Mouse (Mus musculus): ENCODE results near the gene Cdk5r1. TPM values are rescaled to one million over a fixed set of nuclear protein-coding genes. Genes with fewer than 3 reads are reported as not detected.

Cdk5r1 gene
- polyA plus RNA-seq, 1 experiment from 2014 or later: 105 TPM

DNA sequence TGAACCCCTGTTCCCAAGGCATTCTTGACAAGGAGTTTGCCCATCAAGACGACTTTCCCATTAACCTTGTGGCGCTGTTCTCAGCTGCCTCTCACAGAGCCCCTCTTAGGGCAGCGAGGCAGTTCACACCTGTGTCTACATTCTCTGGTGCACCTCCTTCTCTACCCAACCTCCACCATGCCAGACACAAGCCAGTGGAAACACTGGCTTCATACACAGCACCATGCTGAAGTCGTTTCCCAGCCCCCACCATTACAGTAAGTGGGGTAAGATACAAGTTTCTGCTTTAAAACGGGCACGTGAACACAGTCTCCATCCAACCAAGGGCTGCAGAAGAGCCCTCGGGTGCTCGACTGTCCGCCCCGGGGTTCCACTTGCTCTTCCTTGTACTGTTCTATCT, 33.3 kb downstream of the Cdk5r1 start:
- Histone ChIP-seq H3K9ac (no peak overlapping the region), H3K27ac (no peak overlapping the region), H3K36me3 (no peaks in the 10 kb centered on the region), H3K4me3 (no peak overlapping the region), H3K9me3 (no peaks in the 10 kb centered on the region), H3K4me1 (replicated peaks) (peaks cover 48% of the 10 kb centered on the region), H3K4me2 (no peak overlapping the region), H3K27me3 (0 out of 2 replicates have a peak, but pooled peaks cover 5% of the 10 kb centered on the region)
- ATAC-seq (ENCODE audit: low FRiP score): no peak
- WGBS: 86% methylated on average over 10 of the region's 10 CpGs

DNA sequence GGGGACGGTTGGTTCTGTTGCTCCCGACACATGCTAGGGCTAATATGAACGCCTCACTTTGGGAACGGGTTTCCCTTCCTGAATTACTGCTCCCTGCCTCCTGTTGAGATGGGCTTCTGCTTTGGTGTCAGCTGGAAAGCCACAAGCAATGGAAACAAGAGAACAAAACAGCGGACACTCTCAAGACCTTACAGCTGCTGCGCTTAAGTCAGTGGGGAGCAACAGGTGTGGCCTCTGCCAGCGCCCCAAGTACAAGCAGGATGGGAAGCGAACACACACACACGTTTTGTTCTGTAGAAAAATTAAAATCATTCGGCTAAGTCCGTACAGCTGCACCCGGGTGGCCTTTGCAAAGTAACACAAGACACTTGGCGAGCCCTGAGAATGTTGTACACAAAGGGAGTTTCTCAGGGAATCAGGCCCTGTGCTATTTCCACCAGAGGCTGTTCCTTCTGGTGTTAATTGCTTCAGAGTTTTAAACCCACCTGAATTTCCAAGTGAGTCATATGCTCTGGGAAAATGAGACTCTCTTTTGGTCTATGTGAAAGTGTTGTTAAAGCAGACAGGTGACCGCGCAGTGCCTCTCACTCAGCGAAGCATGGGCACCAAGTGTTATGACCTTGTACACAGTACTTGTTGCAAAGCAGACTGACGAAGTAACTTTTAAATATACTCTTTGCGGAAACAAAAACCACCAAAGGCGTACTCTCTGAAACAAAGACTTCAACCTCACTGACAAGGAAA, 35.7 kb downstream of the Cdk5r1 start:
- 75% methylated on average over 19 of the region's 19 CpGs for WGBS
- H3K4me1 ChIP-seq (replicated peaks): peaks cover 55% of the 10 kb centered on the region
- no peak overlapping the region for H3K4me2 ChIP-seq

DNA sequence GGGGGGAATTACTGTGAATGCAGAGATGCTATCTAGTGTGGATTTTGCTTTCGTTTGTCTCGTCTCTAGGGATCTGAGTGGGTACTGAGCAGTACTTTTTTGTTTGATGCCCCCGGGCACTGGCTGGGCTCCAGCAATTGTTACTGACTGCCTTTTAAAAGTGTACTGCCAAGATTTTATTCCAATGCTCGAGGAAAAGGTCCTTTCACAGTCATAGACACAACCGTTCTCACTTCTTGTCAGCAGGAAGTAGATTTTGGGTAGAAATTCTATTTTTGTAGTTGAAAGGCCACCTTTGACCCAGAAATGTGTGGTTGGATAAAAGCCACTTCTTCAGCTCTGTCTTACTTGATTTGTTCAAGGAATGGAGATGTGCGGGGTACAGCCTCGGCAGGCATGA, 37.0 kb downstream of the Cdk5r1 start:
- Histone ChIP-seq H3K4me1 (replicated peaks) (peaks cover 63% of the 10 kb centered on the region), H3K27ac (no peak overlapping the region), H3K27me3 (0 out of 2 replicates have a peak, but pooled peaks cover 5% of the 10 kb centered on the region), H3K9ac (no peak overlapping the region), H3K4me2 (no peak overlapping the region), H3K36me3 (no peaks in the 10 kb centered on the region), H3K9me3 (no peaks in the 10 kb centered on the region), H3K4me3 (no peak overlapping the region)
- ATAC-seq (ENCODE audit: low FRiP score): no peak
- WGBS: 47% methylated on average over 7 of the region's 7 CpGs

More for the DNA sequence above, 35.7 kb downstream of the Cdk5r1 start:
- no peak overlapping the region for H3K27ac ChIP-seq
- no peaks in the 10 kb centered on the region for H3K36me3 ChIP-seq
- H3K27me3 ChIP-seq: 0 out of 2 replicates have a peak, but pooled peaks cover 5% of the 10 kb centered on the region
- no peak overlapping the region for H3K9ac ChIP-seq
- no peak overlapping the region for H3K4me3 ChIP-seq
- no peaks in the 10 kb centered on the region for H3K9me3 ChIP-seq
- ATAC-seq (ENCODE audit: low FRiP score): no peak

DNA sequence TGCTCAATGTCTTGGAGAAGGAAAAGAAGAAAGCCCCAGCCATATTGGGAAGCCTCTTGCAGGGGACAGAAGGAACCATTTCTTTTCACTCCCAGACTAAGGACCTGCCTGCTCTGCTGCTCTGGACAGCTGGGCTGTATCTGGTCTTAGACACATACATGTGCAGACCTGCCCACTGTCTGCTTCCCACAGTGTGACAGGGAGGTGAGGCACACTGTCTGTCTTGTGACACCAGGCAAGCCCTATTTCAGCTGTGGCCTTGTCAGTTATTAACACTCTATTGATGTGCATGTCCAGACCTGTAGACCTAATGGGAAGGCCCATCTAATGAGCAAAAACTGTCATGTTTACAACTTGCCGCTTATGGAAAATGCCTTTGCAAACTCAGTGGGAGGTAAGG, 38.5 kb downstream of the Cdk5r1 start:
- Histone ChIP-seq H3K27ac (no peak overlapping the region), H3K9ac (no peak overlapping the region), H3K4me3 (no peak overlapping the region), H3K36me3 (no peaks in the 10 kb centered on the region), H3K4me1 (replicated peaks) (peaks cover 66% of the 10 kb centered on the region), H3K9me3 (no peaks in the 10 kb centered on the region), H3K4me2 (no peak overlapping the region), H3K27me3 (0 out of 2 replicates have a peak, but pooled peaks cover 5% of the 10 kb centered on the region)
- WGBS: 55% methylated on average over 1 of the region's 1 CpGs
- ATAC-seq (ENCODE audit: low FRiP score): no peak

DNA sequence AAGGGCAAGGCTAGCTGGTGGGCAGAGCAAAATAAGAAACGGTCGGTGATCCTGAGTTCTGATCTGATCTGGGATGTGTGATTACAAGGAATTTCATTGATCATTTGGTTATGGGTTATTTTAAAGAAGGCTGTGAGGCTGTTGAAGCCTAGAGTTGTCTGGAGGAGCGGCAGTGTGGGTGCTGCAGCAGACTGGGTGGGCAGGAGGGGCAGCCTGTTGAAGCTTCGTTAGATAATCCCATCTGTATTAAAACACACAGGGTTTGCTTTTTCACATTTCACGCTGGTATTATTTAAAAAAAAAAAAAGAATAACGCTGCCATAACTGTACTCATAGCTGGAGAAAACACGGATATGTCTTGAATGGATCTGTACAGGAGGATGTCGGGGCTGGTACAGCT, 39.1 kb downstream of the Cdk5r1 start:
- no peak overlapping the region; the same call in 1 of the 2 replicates for H3K27ac ChIP-seq
- H3K9ac ChIP-seq: no peak overlapping the region
- WGBS: 83% methylated on average over 8 of the region's 8 CpGs
- no peaks in the 10 kb centered on the region for H3K36me3 ChIP-seq
- H3K27me3 ChIP-seq: 0 out of 2 replicates have a peak, but pooled peaks cover 5% of the 10 kb centered on the region
- no peak for ATAC-seq (ENCODE audit: low FRiP score)
- peaks cover 66% of the 10 kb centered on the region for H3K4me1 ChIP-seq (replicated peaks)
- H3K4me2 ChIP-seq: no peak overlapping the region
- no peaks in the 10 kb centered on the region for H3K9me3 ChIP-seq
- H3K4me3 ChIP-seq: no peak overlapping the region

DNA sequence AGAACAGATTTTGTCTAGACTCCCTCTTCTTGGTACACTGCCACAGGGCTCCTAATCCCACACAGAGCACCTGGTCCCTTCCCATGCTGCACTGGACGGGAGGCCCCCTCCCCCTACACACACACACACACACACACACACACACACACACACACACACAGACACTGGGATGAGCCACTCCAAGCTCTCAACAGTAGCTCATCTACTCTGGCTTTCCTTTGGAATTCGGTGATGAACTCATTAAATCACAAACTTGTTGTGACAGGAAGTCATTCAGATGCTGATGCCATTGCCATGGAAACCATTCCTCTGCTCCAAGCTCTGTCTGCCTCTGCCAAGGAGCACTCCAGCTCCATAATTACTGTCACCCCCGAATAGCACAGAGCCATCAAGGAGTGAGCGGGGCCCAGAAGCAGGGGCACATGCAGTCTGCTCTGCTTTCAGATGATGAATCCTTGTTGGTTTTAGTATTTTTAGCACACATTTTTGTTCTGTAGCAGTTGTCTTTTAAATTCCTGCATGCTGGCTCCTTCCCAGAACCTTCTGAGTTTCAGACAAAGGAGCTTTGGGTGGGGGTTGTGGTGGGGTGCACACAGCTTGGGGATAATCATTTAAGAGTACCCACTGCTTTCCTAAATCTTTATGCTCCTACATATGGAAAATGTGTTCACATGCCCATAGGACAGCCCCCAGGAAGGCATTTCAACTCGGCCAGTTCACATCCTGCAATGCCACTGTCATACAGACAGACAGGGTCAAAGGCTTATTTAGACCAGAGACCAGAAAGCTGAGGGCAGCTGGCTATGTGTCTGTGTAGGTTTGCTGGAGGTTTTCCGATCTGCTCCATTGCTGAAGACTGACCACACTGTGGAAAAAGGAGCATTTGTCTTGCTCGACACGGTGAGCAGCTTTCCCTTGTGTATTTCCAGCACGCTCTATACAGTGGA, 41.9 kb downstream of the Cdk5r1 start:
- H3K9ac ChIP-seq: peak overlapping the region; percentile 39; the same call in 1 of the 2 replicates
- peak overlapping the region; percentile 93 for H3K27ac ChIP-seq
- peak overlapping the region; percentile 21; the same call in 1 of the 2 replicates for H3K4me2 ChIP-seq
- H3K36me3 ChIP-seq: no peaks in the 10 kb centered on the region
- H3K4me1 ChIP-seq (replicated peaks): peaks cover 52% of the 10 kb centered on the region
- H3K9me3 ChIP-seq: no peaks in the 10 kb centered on the region
- peaks cover 4% of the 10 kb centered on the region; the same call in 1 of the 2 replicates for H3K27me3 ChIP-seq
- WGBS: 14% methylated on average over 9 of the region's 9 CpGs
- H3K4me3 ChIP-seq: no peak overlapping the region
- ATAC-seq (ENCODE audit: low FRiP score): peak; percentile 98

DNA sequence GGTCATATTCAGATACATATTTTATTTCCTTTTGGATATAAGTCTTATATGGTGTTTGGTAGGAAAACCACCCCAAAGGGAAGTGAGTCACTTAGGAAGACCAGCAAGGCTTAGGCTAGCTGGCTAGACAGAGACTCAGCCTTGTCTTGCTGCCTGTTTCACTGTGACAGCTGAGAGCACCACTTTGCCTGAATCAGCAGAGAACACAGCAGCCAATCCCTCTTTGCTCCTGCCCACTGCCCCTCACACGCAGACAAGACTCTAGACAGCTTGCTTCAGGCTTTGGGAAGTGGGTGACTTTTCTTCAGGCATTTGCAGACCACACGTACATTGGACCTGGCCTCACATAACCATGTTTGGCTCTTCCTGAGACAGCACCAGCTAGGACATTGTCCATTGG, 44.3 kb downstream of the Cdk5r1 start:
- Histone ChIP-seq H3K27ac (no peak overlapping the region), H3K9ac (no peak overlapping the region), H3K9me3 (no peaks in the 10 kb centered on the region), H3K4me3 (no peak overlapping the region), H3K4me2 (no peak overlapping the region), H3K36me3 (no peaks in the 10 kb centered on the region), H3K4me1 (replicated peaks) (peaks cover 31% of the 10 kb centered on the region), H3K27me3 (peaks cover 4% of the 10 kb centered on the region; the same call in 1 of the 2 replicates)
- WGBS: 82% methylated on average over 2 of the region's 2 CpGs
- ATAC-seq (ENCODE audit: low FRiP score): no peak

DNA sequence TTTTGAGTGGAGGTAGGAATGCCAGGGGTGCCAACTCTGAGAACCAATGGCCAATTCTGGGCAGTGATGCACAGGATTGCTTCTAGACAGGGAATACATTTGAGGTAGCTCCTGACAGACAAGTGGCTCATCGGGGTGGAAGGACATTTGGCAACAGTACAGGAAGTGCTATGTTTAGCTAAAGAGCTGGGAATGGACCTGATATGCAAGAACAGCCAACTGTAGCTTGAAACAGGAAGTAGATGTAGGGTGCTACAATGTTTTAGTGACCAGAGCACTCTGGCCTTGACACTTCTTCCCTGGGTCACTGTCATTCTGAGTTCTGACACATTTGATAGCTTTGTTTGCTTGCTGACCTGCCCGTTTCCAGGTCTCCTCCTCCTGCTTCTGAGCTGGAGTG, 46.0 kb downstream of the Cdk5r1 start:
- H3K27me3 ChIP-seq: peaks cover 13% of the 10 kb centered on the region
- no peak overlapping the region for H3K4me2 ChIP-seq
- H3K9me3 ChIP-seq: no peaks in the 10 kb centered on the region
- no peak overlapping the region for H3K4me3 ChIP-seq
- H3K9ac ChIP-seq: no peak overlapping the region
- no peaks in the 10 kb centered on the region for H3K36me3 ChIP-seq
- H3K4me1 ChIP-seq (replicated peaks): peaks cover 23% of the 10 kb centered on the region
- 78% methylated on average over 2 of the region's 2 CpGs for WGBS
- no peak overlapping the region for H3K27ac ChIP-seq
- ATAC-seq (ENCODE audit: low FRiP score): no peak

DNA sequence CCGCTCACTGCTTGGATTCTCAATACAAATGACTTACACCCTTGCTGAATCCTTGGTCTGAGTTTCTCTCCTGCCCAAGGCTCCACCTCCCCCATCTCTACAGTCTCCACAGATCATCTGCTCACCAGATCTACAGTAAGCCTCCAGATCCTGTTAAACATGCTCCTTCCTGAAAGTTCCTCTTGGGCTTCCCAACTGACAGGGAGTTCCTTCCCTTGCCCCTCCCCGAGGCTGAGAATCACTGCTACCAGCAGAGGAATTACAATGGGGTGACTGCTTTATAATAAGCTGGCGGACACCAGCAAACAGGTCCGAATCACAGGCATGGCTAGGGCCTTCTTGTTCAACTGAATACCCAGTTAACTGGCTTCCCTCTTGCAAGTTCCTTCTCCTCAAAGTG, 46.6 kb downstream of the Cdk5r1 start:
- Histone ChIP-seq H3K4me1 (replicated peaks) (peaks cover 17% of the 10 kb centered on the region), H3K4me2 (no peak overlapping the region), H3K27ac (no peak overlapping the region), H3K36me3 (no peaks in the 10 kb centered on the region), H3K9ac (no peak overlapping the region), H3K9me3 (no peaks in the 10 kb centered on the region), H3K4me3 (no peak overlapping the region), H3K27me3 (peaks cover 13% of the 10 kb centered on the region)
- no peak for ATAC-seq (ENCODE audit: low FRiP score)
- WGBS: 59% methylated on average over 4 of the region's 4 CpGs

DNA sequence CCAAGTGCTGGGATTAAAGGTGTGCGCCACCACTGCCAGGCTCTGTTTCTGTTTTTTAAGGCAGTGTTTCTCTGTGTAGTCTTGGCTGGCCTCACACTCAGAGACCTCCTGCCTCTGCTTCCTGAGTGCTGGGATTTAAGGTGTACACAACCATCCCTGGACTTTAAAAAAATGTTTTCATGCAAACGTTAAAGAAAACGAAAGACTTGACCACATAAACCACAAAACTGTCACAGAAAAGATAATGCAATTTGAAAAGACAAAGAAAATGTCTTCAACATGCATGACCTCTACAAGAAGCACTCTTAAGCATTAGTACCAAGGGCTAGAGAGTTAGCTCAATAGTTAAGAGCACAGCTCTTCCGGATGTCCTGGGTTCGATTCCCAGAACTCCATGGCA, 47.4 kb downstream of the Cdk5r1 start:
- ATAC-seq (ENCODE audit: low FRiP score): no peak
- H3K4me3 ChIP-seq: no peak overlapping the region
- 95% methylated on average over 5 of the region's 5 CpGs for WGBS

DNA sequence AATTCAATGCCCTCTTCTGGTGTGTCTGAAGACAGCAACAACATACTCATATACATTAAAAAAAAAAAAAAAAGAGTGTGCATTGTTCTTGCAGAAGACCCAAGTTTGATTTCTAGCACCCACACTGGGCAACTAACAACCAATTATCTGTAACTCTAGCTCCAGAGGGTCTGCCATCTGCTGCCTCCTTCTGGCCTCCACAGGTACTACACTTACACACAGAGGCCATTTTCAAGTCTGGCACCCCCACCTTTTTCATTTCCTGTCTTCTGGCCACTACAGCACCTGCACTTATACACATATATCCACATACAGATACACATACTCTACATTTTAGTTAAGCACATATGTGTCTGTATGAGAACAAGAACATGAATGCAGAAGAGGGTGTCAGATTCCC, 50.9 kb downstream of the Cdk5r1 start:
- Histone ChIP-seq H3K27ac (no peak overlapping the region), H3K4me2 (no peak overlapping the region), H3K9ac (no peak overlapping the region), H3K4me3 (no peak overlapping the region), H3K36me3 (no peaks in the 10 kb centered on the region), H3K9me3 (no peaks in the 10 kb centered on the region), H3K27me3 (peaks cover 9% of the 10 kb centered on the region; the same call in 1 of the 2 replicates), H3K4me1 (replicated peaks) (no peaks in the 10 kb centered on the region)
- ATAC-seq (ENCODE audit: low FRiP score): no peak

More for the DNA sequence above, 47.4 kb downstream of the Cdk5r1 start:
- Histone ChIP-seq H3K9ac (no peak overlapping the region), H3K9me3 (no peaks in the 10 kb centered on the region), H3K27me3 (peaks cover 13% of the 10 kb centered on the region), H3K4me2 (no peak overlapping the region), H3K4me1 (replicated peaks) (peaks cover 9% of the 10 kb centered on the region), H3K36me3 (no peaks in the 10 kb centered on the region), H3K27ac (no peak overlapping the region)

DNA sequence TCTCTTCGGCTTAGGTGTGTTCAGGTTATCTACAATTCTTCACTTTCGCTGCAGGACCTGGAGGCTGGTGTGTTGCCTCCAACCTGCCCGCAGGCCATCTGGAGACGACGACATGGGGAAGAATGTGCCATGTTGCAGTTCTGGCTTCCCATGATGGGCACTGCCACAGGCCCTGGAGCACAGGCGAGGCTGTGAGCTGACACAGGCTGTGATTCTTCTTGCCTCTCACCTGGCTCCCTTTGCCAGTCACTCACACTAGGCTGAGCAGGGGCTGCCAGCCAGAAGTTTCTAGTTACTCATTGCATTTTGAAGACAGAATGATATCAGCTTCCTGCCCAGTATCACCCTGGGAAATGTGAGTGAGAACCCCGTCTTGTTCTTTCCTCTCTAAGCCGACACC, 52.3 kb downstream of the Cdk5r1 start:
- Histone ChIP-seq H3K9ac (no peak overlapping the region), H3K9me3 (no peaks in the 10 kb centered on the region), H3K27ac (no peak overlapping the region), H3K27me3 (peaks cover 9% of the 10 kb centered on the region; the same call in 1 of the 2 replicates), H3K36me3 (no peaks in the 10 kb centered on the region), H3K4me2 (no peak overlapping the region), H3K4me1 (replicated peaks) (no peaks in the 10 kb centered on the region), H3K4me3 (no peak overlapping the region)
- WGBS: 91% methylated on average over 8 of the region's 8 CpGs
- no peak for ATAC-seq (ENCODE audit: low FRiP score)
